Mouse (Mus musculus) thymus, postnatal 4 days (tissue): ENCODE measurements at regions not wholly inside any gene's neighbourhood (a gene's known extent, or its start where the extent isn't known, plus 50 kb on each side); places are given as distances from the start of the nearest gene placed in this dataset.

Experiments used
- DNase-seq: peaks from one replicate; pipeline ENCODE4 v3.0.0; 2021

GRCm38 (mm10) chr8:8482707-8483480 lies 178.1 kb downstream of the Efnb2 start:
- DNase-seq: no peak

- no peak for DNase-seq
Measured at GRCm38 (mm10) chr8:8477456-8477855, 183.6 kb downstream of the Efnb2 start.

DNA sequence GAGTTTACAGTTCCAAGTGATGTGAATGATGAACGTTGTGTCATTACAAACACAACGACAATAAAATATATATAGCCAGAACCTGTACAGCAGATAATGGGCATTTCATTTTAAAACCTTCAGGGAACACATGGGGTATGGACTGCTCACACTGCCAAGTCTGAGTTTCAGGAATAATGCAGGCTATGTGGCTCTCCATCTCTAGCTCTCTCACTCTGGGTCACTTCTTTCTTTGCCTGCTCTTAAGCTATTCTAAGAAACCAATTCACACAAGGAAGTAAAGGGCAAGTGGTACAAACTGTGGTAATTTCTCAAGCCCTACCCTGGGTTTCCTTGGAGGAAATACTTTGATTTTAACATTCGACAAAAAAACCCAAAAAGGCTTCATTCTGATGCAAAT lies 192.5 kb downstream of the Efnb2 start:
- no peak for DNase-seq

DNA sequence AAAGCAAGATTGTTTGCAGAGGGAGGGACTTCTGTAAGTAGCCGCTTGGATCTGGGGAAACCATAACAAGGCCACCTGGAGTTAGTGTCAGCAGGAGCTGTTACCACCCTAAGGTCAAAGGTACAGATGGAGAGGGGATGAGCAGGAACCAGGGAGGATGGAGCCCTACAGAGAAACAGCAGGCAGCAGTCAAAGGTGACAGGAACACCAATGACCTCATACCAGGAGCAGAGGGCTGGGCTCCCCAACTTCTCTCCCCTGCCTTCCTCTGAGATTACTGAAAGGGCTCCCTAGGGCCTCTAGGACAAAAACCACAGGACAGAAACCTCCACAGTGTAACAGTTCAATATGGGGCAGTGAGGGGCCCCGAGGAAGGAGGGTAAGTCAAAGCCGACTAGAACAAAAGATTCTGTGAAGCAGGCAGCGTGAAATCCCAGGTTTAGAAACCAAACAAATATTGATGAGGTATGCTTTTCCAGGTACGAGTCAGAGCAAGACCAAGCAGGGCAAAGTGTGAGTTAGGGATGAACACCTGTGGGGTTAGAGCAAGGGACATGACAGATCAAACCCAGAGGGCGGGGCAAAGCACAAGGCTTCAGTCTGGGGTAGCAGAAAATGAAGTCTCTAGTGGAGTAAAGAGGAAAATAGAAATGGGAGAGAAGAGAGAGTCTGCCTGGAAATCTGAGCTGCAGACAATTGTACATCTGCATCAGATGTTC lies 194.4 kb downstream of the Efnb2 start:
- no peak for DNase-seq

DNA sequence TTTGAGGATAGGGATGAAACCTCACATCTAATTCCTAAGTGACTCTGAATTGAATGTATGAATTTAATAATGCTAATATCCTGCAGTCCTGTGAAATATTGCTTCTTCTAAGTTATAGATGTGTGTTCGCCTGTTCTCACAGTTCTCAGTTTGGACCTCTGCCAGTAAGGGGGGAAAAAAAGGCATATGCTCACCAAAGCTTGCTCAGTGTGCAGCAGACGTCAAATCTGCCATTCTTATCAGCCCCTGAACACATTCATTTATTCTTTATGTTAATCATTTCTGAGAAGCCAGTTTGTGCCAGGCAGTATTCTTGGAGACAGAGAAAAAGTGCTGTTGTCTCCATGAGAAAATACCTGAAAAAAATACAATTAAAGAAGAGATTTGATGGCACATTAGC lies 198.6 kb downstream of the Efnb2 start:
- no peak for DNase-seq

- DNase-seq: no peak
Measured at GRCm38 (mm10) chr8:8457536-8457935, 203.5 kb downstream of the Efnb2 start.

- no peak for DNase-seq
Measured at GRCm38 (mm10) chr8:8453944-8454343, 207.1 kb downstream of the Efnb2 start.

GRCm38 (mm10) chr8:8452226-8452625 lies 208.8 kb downstream of the Efnb2 start:
- DNase-seq: peak; percentile 18

- no peak for DNase-seq
Measured at GRCm38 (mm10) chr8:8448911-8449310, 212.1 kb downstream of the Efnb2 start.

- DNase-seq: no peak
Measured at GRCm38 (mm10) chr8:8441568-8441967, 219.5 kb downstream of the Efnb2 start.

GRCm38 (mm10) chr8:8440903-8441302 lies 220.1 kb downstream of the Efnb2 start:
- DNase-seq: no peak

- DNase-seq: no peak
Measured at GRCm38 (mm10) chr8:8426201-8426600, 234.8 kb downstream of the Efnb2 start.

DNA sequence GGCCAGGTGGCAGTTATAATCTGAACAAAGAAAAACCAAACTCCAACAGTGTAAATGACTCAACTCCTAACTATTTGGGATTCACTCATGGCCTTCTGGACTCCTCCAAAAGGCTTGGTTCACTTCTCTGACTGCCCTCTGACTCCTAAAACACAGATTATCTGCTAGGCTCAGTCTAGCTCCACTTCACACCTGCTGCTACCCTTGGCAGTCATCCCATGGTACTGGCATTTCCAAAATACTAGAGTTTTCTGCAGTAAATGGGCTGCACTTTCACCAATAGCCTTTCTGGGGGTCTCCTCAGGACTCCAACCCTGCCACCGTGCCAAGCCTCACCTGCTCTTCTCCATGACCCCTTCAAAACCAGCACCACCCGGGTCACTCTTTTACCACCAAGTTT lies 237.6 kb downstream of the Efnb2 start:
- no peak for DNase-seq

- DNase-seq: no peak
Measured at GRCm38 (mm10) chr8:8421713-8422112, 239.3 kb downstream of the Efnb2 start.

- no peak for DNase-seq
Measured at GRCm38 (mm10) chr8:8419360-8420330, 241.4 kb downstream of the Efnb2 start.

- DNase-seq: no peak
Measured at GRCm38 (mm10) chr8:8418929-8419328, 242.1 kb downstream of the Efnb2 start.

DNA sequence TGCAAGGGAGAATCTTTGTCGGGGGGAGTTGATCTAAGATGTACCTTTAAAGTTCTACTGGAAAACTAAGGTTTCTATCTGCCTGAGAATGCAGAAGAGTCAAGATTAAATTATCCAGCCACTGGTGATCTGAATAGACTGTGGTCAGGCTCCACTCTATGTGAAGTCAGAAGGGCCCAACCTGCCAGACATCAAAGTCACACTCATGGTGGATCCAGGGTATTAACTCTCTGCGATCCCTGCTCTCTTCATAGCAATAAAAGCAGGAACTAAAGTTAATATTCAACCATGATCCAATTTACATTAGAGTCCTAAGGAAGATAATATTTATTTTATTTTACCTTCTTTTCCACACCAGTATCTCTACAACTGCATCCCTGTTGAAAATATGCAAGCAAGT lies 242.5 kb downstream of the Efnb2 start:
- no peak for DNase-seq

GRCm38 (mm10) chr8:8416092-8416701 lies 244.8 kb downstream of the Efnb2 start:
- no peak for DNase-seq

DNA sequence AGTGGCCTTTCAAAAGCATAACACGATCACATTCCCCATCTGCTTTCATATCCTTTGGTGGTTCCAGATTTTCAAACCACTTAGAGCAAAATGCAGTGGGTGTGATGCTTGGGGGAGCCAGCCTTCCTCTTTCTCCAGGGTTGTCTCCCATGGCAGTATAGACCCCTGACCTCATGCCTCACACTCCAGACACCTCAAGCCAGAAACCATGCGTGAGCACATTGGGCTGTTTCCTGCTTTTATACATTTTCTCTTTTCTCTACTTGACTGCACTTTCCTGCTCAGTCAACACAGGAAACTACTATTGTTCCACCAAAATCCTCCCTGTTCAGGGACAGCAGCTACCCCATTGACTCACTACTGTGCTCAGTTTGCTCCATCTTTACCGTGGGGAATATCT lies 253.7 kb downstream of the Efnb2 start:
- no peak for DNase-seq

DNA sequence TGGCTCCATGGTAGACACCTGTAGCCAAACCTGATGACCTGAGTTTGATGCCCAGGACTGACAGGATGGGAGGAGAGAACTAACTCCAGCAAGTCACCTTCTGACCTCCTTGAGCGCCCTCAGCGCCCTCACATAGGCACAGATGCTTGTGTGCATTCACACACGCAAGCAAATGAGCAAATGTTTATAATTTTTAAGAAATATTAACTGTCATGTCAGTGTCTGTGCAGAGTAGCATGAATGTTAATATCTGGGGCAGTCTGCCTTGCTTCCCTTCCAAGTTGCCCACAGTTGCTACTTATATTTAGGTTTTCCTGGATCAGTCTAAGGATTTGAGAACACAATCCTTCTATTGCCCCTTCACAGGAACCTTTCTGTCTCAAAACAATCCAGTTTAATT lies 257.6 kb downstream of the Efnb2 start:
- DNase-seq: no peak

DNA sequence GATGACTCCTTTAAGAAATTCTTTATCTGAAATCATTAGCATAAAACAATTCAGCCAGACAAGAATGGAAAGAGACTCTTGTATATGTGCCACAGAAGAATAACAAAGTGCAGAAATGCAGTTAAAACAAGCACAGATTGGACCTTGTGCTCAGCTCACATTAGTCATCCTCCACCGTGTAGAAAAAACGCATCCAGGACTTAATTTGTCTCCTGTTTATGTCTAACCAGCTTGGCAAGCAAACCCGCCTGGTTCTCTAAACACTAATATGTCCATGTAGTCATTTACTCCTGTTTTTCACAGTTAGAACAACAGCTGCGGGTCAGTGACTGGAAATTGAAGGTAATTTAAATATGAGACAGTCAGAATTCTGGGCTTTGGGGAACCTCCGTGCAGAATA lies 268.7 kb downstream of the Efnb2 start:
- no peak for DNase-seq

- DNase-seq: no peak
Measured at GRCm38 (mm10) chr8:8391321-8391720, 269.7 kb downstream of the Efnb2 start.

- no peak for DNase-seq
Measured at GRCm38 (mm10) chr8:8378248-8378647, 282.8 kb downstream of the Efnb2 start.
